In the genomic region with DNA sequence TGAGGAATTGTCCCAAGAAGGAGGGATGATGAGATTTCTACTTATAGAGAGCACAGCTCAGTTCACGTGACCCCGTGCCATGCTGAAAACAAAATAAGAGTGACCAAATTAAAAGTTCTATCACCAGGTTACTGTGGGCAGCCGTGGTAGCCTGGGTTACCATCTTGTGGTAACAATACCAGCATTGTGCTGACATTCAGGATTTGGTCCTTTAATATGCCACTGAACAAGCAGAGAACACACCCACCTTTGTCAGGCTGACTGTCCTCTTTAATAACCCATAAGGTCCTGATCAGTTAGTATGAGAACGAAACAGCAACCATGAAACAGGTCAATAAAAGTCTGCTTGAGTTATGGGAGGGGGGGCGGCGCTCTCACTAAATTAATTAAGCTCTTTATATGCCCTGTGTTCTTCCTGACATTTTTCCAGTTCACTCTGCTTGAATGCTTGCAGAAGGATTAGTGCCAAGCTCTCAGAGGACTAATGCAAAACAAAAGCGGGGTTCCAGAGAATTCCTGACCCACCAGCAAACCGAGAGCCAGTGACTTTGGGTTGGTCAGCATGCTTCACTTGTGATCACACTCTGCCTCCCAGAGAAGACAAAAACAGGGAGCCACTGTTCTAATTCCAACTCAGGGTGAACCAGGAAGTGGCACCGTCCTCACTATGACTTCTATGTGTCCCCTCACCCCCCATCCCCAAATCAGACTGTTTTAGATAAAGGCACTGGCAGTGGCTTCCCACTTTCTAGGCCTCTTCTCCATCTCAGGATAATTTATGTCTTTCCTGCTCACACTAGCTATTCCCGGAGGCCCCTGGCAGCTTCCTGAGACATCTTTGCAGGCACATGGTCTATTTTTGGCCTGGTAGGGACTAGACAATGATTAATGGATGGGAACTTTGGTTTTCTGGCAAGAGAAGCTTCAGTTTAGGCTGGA, we compare ENCODE assay signal across 8 mouse cellular contexts. TPM values are rescaled to one million over a fixed set of nuclear protein-coding genes. Genes with fewer than 3 reads are reported as not detected.
DNase-seq lines count a peak whose midpoint lies in the region; ATAC-seq and TF ChIP-seq lines count a peak whose summit lies in the region.

No protein-coding gene starts in this region.

- H3K9me3 ChIP-seq in liver, embryonic 12.5 days (replicated peaks) = no peaks in the 10 kb centered on the region

- peak overlapping the region; percentile 46; the same call in 1 of the 2 replicates for H3K4me3 ChIP-seq in testis, adult 2 months (ENCODE audit: control insufficient read depth, low read depth, low read length)
- no peak overlapping the region for H3K4me3 ChIP-seq in liver, embryonic 12.5 days

- 73% methylated on average over 10 of the region's 10 CpGs for WGBS in liver, embryonic 12.5 days (ENCODE audit: insufficient replicate concordance)

- peak; percentile 75 for ATAC-seq in frontal cortex, adult (ENCODE audit: low TSS enrichment)
- no peak for ATAC-seq in liver, embryonic 12.5 days
- no peak for ATAC-seq in megakaryocyte-erythroid progenitor cell, adult 5-6 weeks (replicated peaks; ENCODE audit: low FRiP score, low TSS enrichment, poor library complexity, severe bottlenecking)
- ATAC-seq in granulocyte monocyte progenitor cell, adult 5-6 weeks (replicated peaks; ENCODE audit: poor library complexity, severe bottlenecking) = no peak
- ATAC-seq in inflammation-experienced regulatory T-cells, adult 6 months = no peak

- H3K4me2 ChIP-seq in liver, embryonic 12.5 days = peak overlapping the region; percentile 56

- TF ChIP-seq CTCF in testis, adult 2 months (IDR thresholded peaks at IDR 0.05; ENCODE audit: control insufficient read depth, insufficient read depth, insufficient replicate concordance, low read depth, low read length) = no peak

- H3K36me3 ChIP-seq in testis, adult 2 months (ENCODE audit: control insufficient read depth, insufficient read depth, low read length) = no peaks in the 10 kb centered on the region
- H3K36me3 ChIP-seq in liver, embryonic 12.5 days = no peaks in the 10 kb centered on the region

- no peak overlapping the region for H3K27ac ChIP-seq in testis, adult 2 months (ENCODE audit: control insufficient read depth, insufficient read depth, low read depth, low read length)
- H3K27ac ChIP-seq in liver, embryonic 12.5 days = peak overlapping the region; percentile 98

- no peaks in the 10 kb centered on the region for H3K27me3 ChIP-seq in testis, adult 2 months (ENCODE audit: control insufficient read depth, insufficient read depth, low read length)
- no peaks in the 10 kb centered on the region for H3K27me3 ChIP-seq in liver, embryonic 12.5 days (replicated peaks)

- no peak for DNase-seq in frontal cortex, postnatal 36 days (ENCODE audit: low spot score in 2 of 2)
- DNase-seq in testis, postnatal 10 days (ENCODE audit: low spot score) = no peak

- H3K9ac ChIP-seq in liver, embryonic 12.5 days = peak overlapping the region; percentile 64

- H3K4me1 ChIP-seq in testis, adult 2 months (ENCODE audit: control insufficient read depth, insufficient read depth, low read length) = no peaks in the 10 kb centered on the region
- H3K4me1 ChIP-seq in liver, embryonic 12.5 days = peaks cover 96% of the 10 kb centered on the region

- TF ChIP-seq POLR2A in testis, adult 2 months (IDR thresholded peaks at IDR 0.05; ENCODE audit: control insufficient read depth, low read depth, low read length) = no peak

RNA-seq across cellular contexts. Expression of a gene that starts 41.5 kb away (rescaled TPM):
- polyA plus RNA-seq in testis, adult 2 months (2012; rRNA removed) = 23.6 and 28.8 TPM in 2 replicates
- polyA plus RNA-seq in liver, embryonic 12.5 days (2016; fragmentation: Nextera tagmentation; extraction: Ambion mirVana) = 21.5 and 24.7 TPM in 2 replicates
- total RNA-seq in megakaryocyte-erythroid progenitor cell, adult 5-6 weeks (2014; fragmentation: Nextera tagmentation) = 9.9 and 10.2 TPM in 2 replicates
- total RNA-seq in megakaryocyte-erythroid progenitor cell, adult 5-6 weeks (2017) = 8.7 and 13.2 TPM in 2 replicates
- total RNA-seq in granulocyte monocyte progenitor cell, adult 5-6 weeks (2014; fragmentation: Nextera tagmentation) = 4.3 and 9.2 TPM in 2 replicates
- total RNA-seq in granulocyte monocyte progenitor cell, adult 5-6 weeks (2017) = 6.7 and 7.6 TPM in 2 replicates
- polyA plus RNA-seq in inflammation-experienced regulatory T-cells, adult 6 months (2017; shearing (Covaris generic)) = 1 to 10 TPM; 5.3 to 7.4 (median 7.0) TPM
